Mouse (Mus musculus) hindbrain, embryonic 16.5 days (tissue): ENCODE results near the gene Opn1sw. TPM values are rescaled to one million over a fixed set of nuclear protein-coding genes. Genes with fewer than 3 reads are reported as not detected.

Experiments
- ATAC-seq: fragments of 200-750 bp; cut with Nextera tagmentation; 2 replicates; pipeline ENCODE4 v1.8.0; 2017; ENCODE audit warnings: moderate TSS enrichment, moderate library complexity
- H3K27ac ChIP-seq: fragments of 300-500 bp; sonication (generic); 2 replicates; pipeline ENCODE4 v1.5.1; 2014; ENCODE audit warnings: low read depth, mild to moderate bottlenecking, control low read depth, low read length, moderate library complexity
- H3K27me3 ChIP-seq: fragments of 300-500 bp; sonication (generic); replicated peaks from 2 replicates; pipeline ENCODE4 v1.6.1; 2014; ENCODE audit warnings: low read length; ENCODE audit not compliant: control insufficient read depth, insufficient read depth
- H3K36me3 ChIP-seq: fragments of 300-500 bp; sonication (generic); 2 replicates; pipeline ENCODE4 v1.6.1; 2014; ENCODE audit warnings: mild to moderate bottlenecking, low read length, moderate library complexity, mixed read lengths; ENCODE audit not compliant: control insufficient read depth, insufficient read depth
- H3K4me1 ChIP-seq: fragments of 300-500 bp; sonication (generic); 2 replicates; pipeline ENCODE4 v1.6.1; 2014; ENCODE audit warnings: low read depth, low read length; ENCODE audit not compliant: control insufficient read depth, insufficient read depth
- H3K4me2 ChIP-seq: fragments of 300-500 bp; sonication (generic); 2 replicates; pipeline ENCODE4 v1.6.1; 2014; ENCODE audit warnings: mild to moderate bottlenecking, low read length, control low read depth, moderate library complexity
- H3K4me3 ChIP-seq: fragments of 300-500 bp; sonication (generic); 2 replicates; pipeline ENCODE4 v1.5.1; 2014; ENCODE audit warnings: mild to moderate bottlenecking, low read length, control low read depth, moderate library complexity
- H3K9ac ChIP-seq: fragments of 300-500 bp; sonication (generic); 2 replicates; pipeline ENCODE4 v1.6.1; 2014; ENCODE audit warnings: low read depth, mild to moderate bottlenecking, control low read depth, low read length, moderate library complexity
- H3K9me3 ChIP-seq: fragments of 300-500 bp; sonication (generic); 2 replicates; pipeline ENCODE4 v1.6.1; 2014; ENCODE audit warnings: mild to moderate bottlenecking, low read length, moderate library complexity; ENCODE audit not compliant: control insufficient read depth
- WGBS: fragments of 180-500 bp; shearing (Covaris S2); extraction: QIAGEN DNeasy Blood & Tissue Kit; methylation state at CpG from one replicate; pipeline ENCODE4 v1.1.7; 2014; 5-methylcytosine and 5-hydroxymethylcytosine counted together
- polyA plus RNA-seq: library from polyadenylated mRNA; unstranded; fragments of >200 nt; fragmentation: Nextera tagmentation; extraction: Ambion mirVana; gene quantifications from 2 replicates; pipeline ENCODE4 v1.2.1, GENCODE M21; 2015

Opn1sw gene
- polyA plus RNA-seq, 1 experiment from 2014 or later, result 0.43 TPM

DNA sequence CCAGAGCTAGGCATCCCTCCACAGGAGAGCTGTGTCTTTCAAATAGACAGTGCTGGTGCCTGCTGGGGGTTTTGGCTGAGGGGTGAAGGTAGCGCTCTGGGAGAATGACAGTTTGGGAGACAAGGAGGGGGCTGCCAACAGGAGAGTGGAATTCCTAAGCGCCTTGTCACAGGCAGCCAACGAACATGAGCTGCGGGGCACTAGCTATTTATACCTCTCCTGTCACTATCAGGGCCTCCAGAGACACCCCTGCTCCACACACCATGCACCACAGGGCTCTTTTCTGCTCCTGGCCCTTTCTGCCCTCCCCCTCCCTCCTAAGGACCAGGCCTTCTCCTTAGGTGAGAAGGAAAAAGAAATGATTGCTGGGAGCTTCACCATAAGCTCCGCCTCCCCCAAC lies 43.2 kb upstream of the Opn1sw start:
- peaks cover 22% of the 10 kb centered on the region for H3K4me1 ChIP-seq
- WGBS, result 20% methylated on average over 5 of the region's 5 CpGs
- no peak for ATAC-seq
- H3K4me3 ChIP-seq, result no peak overlapping the region
- H3K27ac ChIP-seq, result no peak overlapping the region
- no peaks in the 10 kb centered on the region for H3K9me3 ChIP-seq
- H3K4me2 ChIP-seq, result no peak overlapping the region
- H3K27me3 ChIP-seq, result peaks cover 18% of the 10 kb centered on the region
- no peaks in the 10 kb centered on the region for H3K36me3 ChIP-seq
- H3K9ac ChIP-seq, result no peak overlapping the region

DNA sequence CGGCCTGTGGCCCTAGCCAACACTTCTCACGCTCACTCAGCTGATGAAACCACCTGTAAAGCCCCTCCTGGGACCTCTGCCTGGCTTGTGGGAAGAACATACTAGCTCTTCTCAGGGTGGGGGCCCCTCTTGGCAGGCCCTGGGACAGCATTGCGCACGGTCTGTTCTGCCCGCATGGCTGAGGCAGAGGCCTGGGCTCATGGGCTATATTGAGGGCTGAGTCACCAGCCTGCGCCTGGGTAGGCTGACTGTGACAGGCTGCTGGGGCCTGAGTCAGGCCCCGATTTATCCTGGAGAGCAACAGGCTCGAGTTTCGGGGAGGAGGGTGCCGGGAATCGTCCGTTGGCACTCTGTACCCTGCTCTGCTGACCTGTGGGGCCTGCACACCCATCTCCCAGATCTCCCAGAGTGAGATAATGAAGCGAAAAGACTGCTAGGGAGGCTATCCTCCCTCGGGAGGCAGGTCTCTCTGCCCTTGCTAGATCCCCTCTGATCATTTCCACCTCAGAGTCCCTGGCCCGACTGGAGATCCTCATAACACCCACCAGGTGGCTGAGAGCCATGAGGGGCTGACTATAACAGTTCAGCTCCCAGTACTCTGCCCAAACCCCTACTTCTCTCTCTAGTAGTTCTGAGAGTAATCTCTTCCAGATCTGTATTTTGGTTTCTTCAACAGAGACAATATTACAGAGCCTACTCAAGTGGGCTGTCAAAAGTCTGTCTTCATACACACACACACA lies 42.6 kb upstream of the Opn1sw start:
- WGBS, result 54% methylated on average over 15 of the region's 15 CpGs
- Histone ChIP-seq H3K9me3 (no peaks in the 10 kb centered on the region), H3K36me3 (no peaks in the 10 kb centered on the region), H3K4me2 (no peak overlapping the region), H3K27ac (no peak overlapping the region), H3K4me1 (peaks cover 17% of the 10 kb centered on the region), H3K9ac (no peak overlapping the region), H3K4me3 (no peak overlapping the region), H3K27me3 (peaks cover 18% of the 10 kb centered on the region)
- no peak for ATAC-seq

DNA sequence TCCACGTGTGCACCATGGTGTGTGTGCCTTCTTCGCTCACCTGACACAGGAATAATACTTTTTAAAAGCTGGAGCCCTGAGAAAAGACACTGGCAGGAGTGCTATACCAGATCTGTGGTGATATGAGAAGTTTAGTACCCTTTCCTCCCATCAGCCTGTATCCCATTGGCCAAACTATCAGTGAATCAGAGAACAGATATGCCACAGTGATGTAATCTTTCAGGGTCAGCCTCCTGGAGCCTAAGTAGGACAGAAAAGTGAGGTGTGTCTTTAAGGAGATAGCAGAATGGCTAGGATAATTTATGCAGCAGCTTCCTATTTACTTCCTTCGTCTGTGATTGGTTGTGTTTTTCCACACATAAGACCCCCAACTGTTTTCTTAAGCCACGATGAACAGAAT lies 39.9 kb upstream of the Opn1sw start:
- 59% methylated on average over 4 of the region's 4 CpGs for WGBS
- Histone ChIP-seq H3K9me3 (no peaks in the 10 kb centered on the region), H3K9ac (no peak overlapping the region), H3K27me3 (peaks cover 9% of the 10 kb centered on the region), H3K4me3 (no peak overlapping the region), H3K27ac (no peak overlapping the region), H3K36me3 (peaks cover 4% of the 10 kb centered on the region; the same call in 1 of the 2 replicates), H3K4me1 (peaks cover 4% of the 10 kb centered on the region), H3K4me2 (no peak overlapping the region)
- ATAC-seq, result no peak

DNA sequence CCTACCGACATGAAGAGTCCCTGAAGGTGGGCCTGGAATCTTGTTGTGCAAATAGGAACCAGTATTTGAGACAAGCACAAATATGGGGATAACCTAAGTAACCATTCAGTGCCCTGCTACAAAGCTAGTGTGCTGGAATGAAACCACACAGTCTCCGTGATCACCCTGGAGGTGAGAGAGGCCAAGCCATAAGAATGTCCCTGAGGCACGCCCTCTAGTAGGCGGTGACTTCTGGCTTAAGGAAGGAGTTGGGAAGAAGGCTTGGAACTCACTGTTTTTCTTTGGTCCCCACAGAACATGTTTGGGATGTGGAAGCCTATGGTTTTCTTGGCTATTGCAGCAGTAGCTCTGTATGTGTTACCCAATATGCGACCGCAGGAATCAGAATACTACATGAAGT lies 38.1 kb upstream of the Opn1sw start:
- no peak for ATAC-seq
- H3K9me3 ChIP-seq, result no peaks in the 10 kb centered on the region
- WGBS, result 82% methylated on average over 6 of the region's 6 CpGs

DNA sequence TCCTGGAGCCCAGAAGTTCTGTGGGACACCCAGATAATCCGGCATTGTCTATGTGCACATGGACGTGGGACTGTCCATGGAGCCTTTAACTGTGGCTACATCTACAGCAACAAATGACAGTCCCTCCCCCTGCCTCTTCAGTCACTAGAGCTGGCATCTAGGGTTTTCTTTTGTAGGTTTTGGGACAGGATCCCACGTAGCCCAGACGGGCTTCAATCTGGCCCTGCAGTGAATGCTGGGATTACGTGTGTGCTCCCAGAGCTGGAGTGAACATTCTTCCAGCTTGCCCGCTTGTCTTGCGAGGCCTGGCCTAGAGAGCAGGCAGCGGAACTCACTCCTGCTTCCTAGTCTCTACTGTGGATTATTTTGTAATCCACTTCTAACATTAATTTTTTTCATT lies 36.9 kb upstream of the Opn1sw start:
- Histone ChIP-seq H3K4me2 (no peak overlapping the region), H3K9ac (no peak overlapping the region), H3K9me3 (no peaks in the 10 kb centered on the region), H3K27me3 (no peaks in the 10 kb centered on the region), H3K27ac (no peak overlapping the region), H3K4me3 (no peak overlapping the region), H3K4me1 (no peaks in the 10 kb centered on the region), H3K36me3 (peaks cover 5% of the 10 kb centered on the region; the same call in 1 of the 2 replicates)
- no peak for ATAC-seq
- WGBS, result 85% methylated on average over 8 of the region's 8 CpGs

More for the DNA sequence above, 38.1 kb upstream of the Opn1sw start:
- Histone ChIP-seq H3K9ac (no peak overlapping the region), H3K27me3 (no peaks in the 10 kb centered on the region), H3K4me1 (no peaks in the 10 kb centered on the region), H3K4me3 (no peak overlapping the region), H3K36me3 (peaks cover 5% of the 10 kb centered on the region; the same call in 1 of the 2 replicates), H3K4me2 (no peak overlapping the region), H3K27ac (no peak overlapping the region)

DNA sequence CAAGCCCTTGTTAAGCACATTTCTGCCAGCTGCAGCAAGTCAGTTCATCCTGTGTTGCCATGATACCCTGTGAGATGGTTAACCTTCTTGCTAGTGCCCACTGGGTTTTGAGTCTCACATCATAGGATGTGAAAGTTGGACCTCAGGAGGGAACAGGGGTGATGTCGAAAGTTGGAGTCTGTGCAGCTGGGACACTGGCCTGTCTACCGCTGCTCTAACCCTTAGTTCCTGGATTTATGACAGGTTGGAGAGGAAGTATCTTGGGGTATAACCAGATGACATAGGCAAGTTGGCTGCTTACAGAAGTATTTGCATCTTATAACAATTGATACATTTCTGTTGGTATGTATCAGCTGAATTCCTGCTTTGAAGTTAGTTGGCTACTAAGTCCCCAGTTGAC lies 32.3 kb upstream of the Opn1sw start:
- no peak overlapping the region for H3K4me2 ChIP-seq
- H3K36me3 ChIP-seq, result peaks cover 7% of the 10 kb centered on the region; the same call in 1 of the 2 replicates
- no peaks in the 10 kb centered on the region for H3K9me3 ChIP-seq
- no peak overlapping the region for H3K9ac ChIP-seq
- H3K27ac ChIP-seq, result no peak overlapping the region
- no peaks in the 10 kb centered on the region for H3K27me3 ChIP-seq
- WGBS, result 80% methylated on average over 2 of the region's 2 CpGs
- no peak overlapping the region for H3K4me3 ChIP-seq
- H3K4me1 ChIP-seq, result no peaks in the 10 kb centered on the region
- ATAC-seq, result no peak

DNA sequence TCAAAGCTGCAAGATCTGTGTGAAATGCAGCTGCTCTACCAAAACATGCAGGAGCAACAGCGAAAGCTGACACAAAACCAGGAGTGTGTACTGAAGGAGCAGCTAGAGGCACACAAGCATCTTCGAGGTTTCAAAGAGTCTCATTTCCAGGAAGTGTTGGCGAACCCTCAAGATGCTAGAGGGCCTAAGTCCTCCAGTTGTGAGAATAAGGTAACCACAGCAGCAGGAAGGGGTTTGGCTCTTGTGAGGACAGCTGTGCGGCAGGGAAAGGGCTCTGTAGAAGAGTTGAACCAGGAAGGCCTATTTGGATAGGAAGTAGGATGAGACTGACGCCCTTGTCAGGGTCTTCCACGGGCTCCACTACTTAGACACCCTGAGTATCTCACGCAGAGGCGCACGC lies 27.2 kb upstream of the Opn1sw start:
- WGBS, result 87% methylated on average over 9 of the region's 9 CpGs
- ATAC-seq, result no peak
- Histone ChIP-seq H3K9me3 (no peaks in the 10 kb centered on the region), H3K4me3 (no peak overlapping the region), H3K4me1 (no peaks in the 10 kb centered on the region), H3K36me3 (peaks cover 16% of the 10 kb centered on the region), H3K9ac (no peak overlapping the region), H3K27me3 (no peaks in the 10 kb centered on the region), H3K4me2 (no peak overlapping the region), H3K27ac (no peak overlapping the region)

DNA sequence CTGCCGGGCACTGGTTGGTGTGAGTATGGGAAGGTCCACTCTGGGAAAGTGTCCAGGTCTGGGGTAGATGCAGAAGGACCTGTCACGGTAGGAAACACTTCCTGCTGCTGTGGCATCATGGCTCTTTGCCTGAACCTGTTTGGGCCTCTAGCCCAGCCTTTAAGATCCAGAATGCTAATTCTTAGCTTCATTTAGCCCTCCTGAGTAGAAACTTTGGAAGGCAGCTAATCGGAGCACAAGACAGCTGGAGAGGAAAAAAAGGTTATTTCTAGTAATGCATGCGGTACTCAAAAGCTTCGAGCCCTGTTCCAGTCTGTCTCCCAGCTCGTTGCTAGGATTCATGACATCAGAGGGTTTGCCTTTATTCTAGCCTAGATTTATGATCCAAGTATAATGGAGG lies 18.1 kb upstream of the Opn1sw start:
- H3K4me1 ChIP-seq, result no peaks in the 10 kb centered on the region
- H3K36me3 ChIP-seq, result peaks cover 12% of the 10 kb centered on the region
- H3K9me3 ChIP-seq, result no peaks in the 10 kb centered on the region
- no peaks in the 10 kb centered on the region; the same call in 1 of the 2 replicates for H3K27me3 ChIP-seq
- H3K27ac ChIP-seq, result no peak overlapping the region
- H3K9ac ChIP-seq, result no peak overlapping the region
- ATAC-seq, result peak; percentile 71
- H3K4me2 ChIP-seq, result no peak overlapping the region
- no peak overlapping the region for H3K4me3 ChIP-seq
- 67% methylated on average over 6 of the region's 6 CpGs for WGBS

DNA sequence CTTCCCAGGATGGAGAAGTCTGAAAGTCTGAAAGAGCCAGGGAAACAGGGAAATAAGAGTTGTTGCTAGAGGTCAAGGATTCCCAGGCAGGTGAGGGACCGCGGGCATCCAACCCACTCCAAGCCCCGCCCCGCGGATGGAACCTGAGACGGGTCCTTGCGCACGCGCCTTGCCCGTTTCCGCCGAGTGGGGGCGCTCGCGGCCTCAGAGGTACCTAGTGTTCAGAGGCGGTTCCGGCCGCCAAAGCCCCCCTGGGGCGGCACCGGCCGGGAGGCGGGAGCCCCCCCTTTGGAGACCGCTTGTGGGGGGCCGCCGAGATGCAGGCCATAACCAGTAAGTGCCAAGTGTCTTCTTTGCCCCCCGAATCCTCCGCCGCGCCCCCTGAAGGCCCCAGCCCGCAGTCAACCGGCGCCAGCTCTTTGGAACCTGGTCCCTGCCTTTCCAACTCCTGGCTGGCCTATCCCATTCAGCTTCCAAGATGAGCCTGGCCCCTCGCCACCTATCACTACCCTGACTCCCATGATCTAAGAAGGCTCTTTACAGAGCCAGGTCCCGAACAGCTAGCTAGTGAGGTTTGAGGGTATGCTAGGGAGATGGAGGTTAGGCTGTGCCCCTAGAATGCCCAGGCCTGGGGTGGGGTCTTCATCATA lies 14.6 kb upstream of the Opn1sw start:
- Histone ChIP-seq H3K4me1 (peaks cover 2% of the 10 kb centered on the region; the same call in 1 of the 2 replicates), H3K9me3 (no peaks in the 10 kb centered on the region), H3K4me3 (no peak overlapping the region), H3K36me3 (no peaks in the 10 kb centered on the region), H3K27ac (no peak overlapping the region), H3K27me3 (no peaks in the 10 kb centered on the region; the same call in 1 of the 2 replicates), H3K4me2 (peak overlapping the region; percentile 32; the same call in 1 of the 2 replicates), H3K9ac (no peak overlapping the region)
- ATAC-seq, result no peak
- 6% methylated on average over 30 of the region's 34 CpGs for WGBS
